ENCODE assay signal across 11 mouse cellular contexts in genomic region chrX:167719564-167719981, GRCm38 (mm10).
DNase-seq lines count a peak whose midpoint lies in the region; ATAC-seq and TF ChIP-seq lines count a peak whose summit lies in the region.
"Had no signal": no experiment of that assay in that cellular context is flagged by ENCODE, and none has a peak within 500 bp of the region (broad histone marks: within the 10 kb centered on the region; RNA-seq: fewer than 3 reads in every experiment).

No protein-coding gene starts in this region.

- no peak for TF ChIP-seq POLR2A in kidney, adult 2 months (IDR thresholded peaks at IDR 0.05; ENCODE audit: low read depth, low read length)

- no peaks in the 10 kb centered on the region; the same call in 1 of the 2 replicates for H3K27me3 ChIP-seq in midbrain, postnatal 0 days (ENCODE audit: insufficient read depth, low read length)
- peaks cover 24% of the 10 kb centered on the region for H3K27me3 ChIP-seq in midbrain, embryonic 11.5 days (ENCODE audit: control insufficient read depth, insufficient read depth, low read length)
- no peaks in the 10 kb centered on the region for H3K27me3 ChIP-seq in kidney, adult 2 months (replicated peaks; ENCODE audit: control insufficient read depth, insufficient read depth, low read length)

- 87% methylated on average over 3 of the region's 3 CpGs for WGBS in midbrain, postnatal 0 days
- WGBS in midbrain, embryonic 11.5 days: 79% methylated on average over 3 of the region's 3 CpGs
- 29% methylated on average over 3 of the region's 3 CpGs for WGBS in kidney, adult 2 months

- no peaks in the 10 kb centered on the region for H3K9me3 ChIP-seq in midbrain, postnatal 0 days (ENCODE audit: low read length)
- no peaks in the 10 kb centered on the region for H3K9me3 ChIP-seq in midbrain, embryonic 11.5 days (ENCODE audit: control insufficient read depth, low read length)
- H3K9me3 ChIP-seq: G1E; liver, embryonic 12.5 days had no signal

- H3K4me2 ChIP-seq in midbrain, postnatal 0 days (ENCODE audit: low read depth, low read length, poor library complexity, severe bottlenecking): no peak overlapping the region
- H3K4me2 ChIP-seq in midbrain, embryonic 11.5 days: no peak overlapping the region
- H3K4me2 ChIP-seq: liver, embryonic 12.5 days had no signal

- no peaks in the 10 kb centered on the region for H3K4me1 ChIP-seq in midbrain, postnatal 0 days (ENCODE audit: insufficient read depth, low read length)
- H3K4me1 ChIP-seq in midbrain, embryonic 11.5 days (ENCODE audit: control insufficient read depth, insufficient read depth, low read length): no peaks in the 10 kb centered on the region
- no peaks in the 10 kb centered on the region; the same call in 1 of the 2 replicates for H3K4me1 ChIP-seq in kidney, adult 2 months (ENCODE audit: control insufficient read depth, insufficient read depth, low read length)
- H3K4me1 ChIP-seq: liver, embryonic 12.5 days had no signal

- peak; percentile 12 to 29 for DNase-seq in heart, adult 18-20 months
- DNase-seq in heart, adult 9 months (ENCODE audit: low spot score in 2 of 2): no peak
- peak; percentile 9 for DNase-seq in midbrain, postnatal 0 days (ENCODE audit: low spot score)
- DNase-seq in midbrain, embryonic 11.5 days (ENCODE audit: low spot score, missing footprints): no peak
- peak; percentile 79 for DNase-seq in kidney, adult 2 months
- DNase-seq in gastrocnemius, postnatal 25 days: no peak
- no peak for DNase-seq in layer of hippocampus, postnatal 25 days (ENCODE audit: extremely low spot score in 1 of 2, low spot score in 1 of 2)
- DNase-seq: right cerebral cortex, postnatal 4 days had no signal

- H3K4me3 ChIP-seq in midbrain, postnatal 0 days (ENCODE audit: low read depth, low read length): no peak overlapping the region
- H3K4me3 ChIP-seq in midbrain, embryonic 11.5 days (ENCODE audit: low read depth, low read length): no peak overlapping the region
- no peak overlapping the region for H3K4me3 ChIP-seq in kidney, adult 2 months (ENCODE audit: insufficient read depth, low read depth, low read length)
- H3K4me3 ChIP-seq: liver, embryonic 12.5 days had no signal

- no peak for ATAC-seq in midbrain, postnatal 0 days (ENCODE audit: low FRiP score)
- ATAC-seq in midbrain, embryonic 11.5 days (ENCODE audit: low FRiP score): no peak; the same call in 1 of the 2 replicates
- no peak for ATAC-seq in erythroid progenitor cell, adult 5-6 weeks (replicated peaks; ENCODE audit: low FRiP score, poor library complexity, severe bottlenecking)
- ATAC-seq: liver, embryonic 12.5 days had no signal

- no peak overlapping the region for H3K9ac ChIP-seq in midbrain, postnatal 0 days (replicated peaks; ENCODE audit: low read length, poor library complexity, severe bottlenecking)
- H3K9ac ChIP-seq in midbrain, embryonic 11.5 days (ENCODE audit: low read length): no peak overlapping the region
- H3K9ac ChIP-seq: liver, embryonic 12.5 days had no signal

- no peak overlapping the region for H3K27ac ChIP-seq in midbrain, postnatal 0 days (ENCODE audit: low read depth, low read length)
- no peak overlapping the region for H3K27ac ChIP-seq in midbrain, embryonic 11.5 days (ENCODE audit: low read depth, low read length)
- H3K27ac ChIP-seq in kidney, adult 2 months (ENCODE audit: insufficient read depth, low read depth, low read length): peak overlapping the region; percentile 28
- H3K27ac ChIP-seq: liver, embryonic 12.5 days had no signal

- H3K36me3 ChIP-seq in midbrain, postnatal 0 days (ENCODE audit: insufficient read depth, low read length): no peaks in the 10 kb centered on the region
- no peaks in the 10 kb centered on the region for H3K36me3 ChIP-seq in midbrain, embryonic 11.5 days (ENCODE audit: control insufficient read depth, insufficient read depth, low read length)
- no peaks in the 10 kb centered on the region for H3K36me3 ChIP-seq in kidney, adult 2 months (ENCODE audit: control insufficient read depth, insufficient read depth, low read length)
- H3K36me3 ChIP-seq: G1E; liver, embryonic 12.5 days had no signal

- TF ChIP-seq CTCF in midbrain, postnatal 0 days (IDR thresholded peaks at IDR 0.05): no peak
- TF ChIP-seq CTCF in kidney, adult 2 months (conservative IDR thresholded peaks at IDR 0.05; ENCODE audit: insufficient read depth, insufficient read length, low read depth, low read length): no peak

Comparison
In these comparisons a context has a peak if more than half of its experiments do, and no peak if none do; other contexts are left out.
1. DNase-seq: peak in heart, adult 18-20 months (2 of 2), midbrain, postnatal 0 days (single experiment) and kidney, adult 2 months (single experiment); none in heart, adult 9 months (0 of 2), midbrain, embryonic 11.5 days (single experiment), gastrocnemius, postnatal 25 days (single experiment) and layer of hippocampus, postnatal 25 days (0 of 2).